Comparison of ENCODE assay signal across 21 mouse cellular contexts in the genomic region with DNA sequence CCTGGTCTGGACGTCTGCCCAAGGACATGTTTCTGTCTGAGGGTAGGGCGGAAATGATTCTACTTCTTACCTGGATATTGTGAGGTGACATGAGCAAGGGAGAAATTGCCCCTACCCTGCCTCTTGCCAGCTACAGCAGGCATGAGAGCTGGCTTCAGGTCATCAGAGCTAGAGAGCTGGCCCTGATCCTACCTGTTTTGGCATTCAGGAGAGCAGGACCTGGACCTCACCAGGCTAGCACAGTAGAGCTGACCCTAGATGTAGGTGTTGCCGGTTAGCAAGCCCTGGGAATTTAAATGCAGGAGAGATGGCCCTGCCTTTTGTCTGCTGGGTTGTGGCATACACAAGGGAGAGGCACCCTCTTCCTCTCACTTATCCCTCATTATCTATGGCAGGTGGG.
"Had no signal": no experiment of that assay in that cellular context is flagged by ENCODE, and none has a peak within 500 bp of the region (broad histone marks: within the 10 kb centered on the region; RNA-seq: fewer than 3 reads in every experiment).

No protein-coding gene starts in this region.

- DNase-seq: kidney, adult 9 months; kidney, postnatal 14 days; kidney, postnatal 4 days; left cerebral cortex, postnatal 4 days; liver, embryonic 13.5 days; lung, adult 2 months; lung, postnatal 14 days; lung, postnatal 4 days; right cerebral cortex, adult 18-20 months; right cerebral cortex, postnatal 14 days; right cerebral cortex, postnatal 4 days; thymus, adult 2 months; thymus, postnatal 14 days; thymus, postnatal 4 days had no signal

- H3K4me1 ChIP-seq: limb, embryonic 12.5 days; limb, embryonic 15.5 days; liver, embryonic 13.5 days; midbrain, embryonic 12.5 days; midbrain, embryonic 15.5 days; neural tube, embryonic 12.5 days; neural tube, embryonic 15.5 days had no signal

- ATAC-seq: midbrain, embryonic 15.5 days had no signal

- H3K27ac ChIP-seq: limb, embryonic 12.5 days; limb, embryonic 15.5 days; liver, embryonic 13.5 days; midbrain, embryonic 12.5 days; midbrain, embryonic 15.5 days; neural tube, embryonic 12.5 days; neural tube, embryonic 15.5 days; stomach, postnatal 0 days had no signal

- H3K4me3 ChIP-seq: limb, embryonic 12.5 days; limb, embryonic 15.5 days; liver, embryonic 13.5 days; midbrain, embryonic 12.5 days; midbrain, embryonic 15.5 days; neural tube, embryonic 12.5 days; neural tube, embryonic 15.5 days had no signal

- H3K27me3 ChIP-seq: limb, embryonic 12.5 days; limb, embryonic 15.5 days; liver, embryonic 13.5 days; midbrain, embryonic 12.5 days; midbrain, embryonic 15.5 days; neural tube, embryonic 12.5 days; neural tube, embryonic 15.5 days had no signal
